Mouse (Mus musculus) C2C12 (cell line): Measurements from ENCODE around the gene Pnisr.
A peak's percentile ranks its signal among the peaks of the same experiment; 100 is the strongest.

ENCODE experiments used
- CTCF ChIP-seq: IDR thresholded peaks from one replicate; pipeline ENCODE4 v1.5.1; 2011; ENCODE audit not compliant: control insufficient read depth, insufficient read depth, insufficient read length
- MYOG ChIP-seq: IDR thresholded peaks from one replicate; pipeline ENCODE4 v1.6.1; 2011; ENCODE audit not compliant: control insufficient read depth, insufficient read length; ENCODE audit errors: extremely low read depth
- USF1 ChIP-seq: IDR thresholded peaks from one replicate; pipeline ENCODE4 v1.6.1; 2011; ENCODE audit warnings: low read depth, mild to moderate bottlenecking, control low read depth, moderate library complexity

DNA sequence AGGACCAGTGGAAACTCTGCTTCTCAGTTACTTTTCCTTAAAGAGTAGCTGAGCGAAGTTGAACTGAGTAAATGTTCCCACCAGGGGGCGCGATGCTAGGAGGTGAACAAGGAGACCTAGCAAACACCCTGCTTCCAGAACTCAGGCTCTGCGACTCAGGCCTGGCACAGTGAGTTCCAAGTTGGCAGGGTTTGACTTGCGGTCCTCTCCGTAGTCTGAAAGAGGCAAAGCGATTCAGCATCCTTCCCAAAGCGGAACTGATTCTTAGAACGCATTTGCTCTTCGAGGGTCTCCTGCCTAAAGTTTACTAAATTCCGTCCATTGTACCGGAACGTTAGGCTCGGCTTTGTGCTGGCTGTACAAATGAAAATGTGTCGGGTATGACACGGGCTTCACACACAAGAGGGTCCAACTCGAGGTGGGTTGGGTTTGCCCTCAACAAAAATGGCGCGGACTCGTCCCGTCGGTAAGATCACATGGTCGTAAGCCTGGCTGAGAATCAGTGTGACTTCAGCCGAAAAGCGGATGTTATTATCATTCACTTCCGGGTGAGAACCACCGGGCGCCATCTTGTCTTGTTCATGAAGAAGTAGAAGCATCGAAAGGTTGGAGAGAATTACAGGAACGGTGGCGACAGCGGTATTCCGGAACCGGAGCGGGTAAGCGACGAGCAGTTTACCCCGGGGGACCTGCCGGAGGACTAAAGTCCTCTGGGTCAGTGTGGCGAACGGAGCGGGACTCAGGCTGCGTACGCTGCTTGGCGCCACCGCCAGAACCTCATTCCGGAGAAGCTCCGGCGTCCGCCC lies at the start of gene Pnisr:
- peak; percentile 53 for TF ChIP-seq CTCF
- no peak for TF ChIP-seq MYOG
- TF ChIP-seq USF1 = peak; percentile 81
